Mouse (Mus musculus) G1E (cell line): ENCODE data around the gene Asxl1.

Experiments used
- CTCF ChIP-seq: IDR thresholded peaks from 2 replicates; pipeline ENCODE4 v1.5.1; 2012; ENCODE audit warnings: low read depth, low read length, inconsistent platforms, mixed read lengths
- GATA1 ChIP-seq: IDR thresholded peaks from 2 replicates; pipeline ENCODE4 v1.6.1; 2012; ENCODE audit warnings: borderline replicate concordance, low read length, inconsistent platforms, mixed read lengths
- POLR2AphosphoS5 ChIP-seq: IDR thresholded peaks from 2 replicates; pipeline ENCODE4 v1.6.1; 2012; ENCODE audit warnings: low read depth, low read length, inconsistent platforms; ENCODE audit not compliant: insufficient replicate concordance
- TAL1 ChIP-seq: conservative IDR thresholded peaks from 2 replicates; pipeline ENCODE4 v1.6.1; 2012; ENCODE audit warnings: low read depth, low read length, inconsistent platforms, mixed read lengths

DNA sequence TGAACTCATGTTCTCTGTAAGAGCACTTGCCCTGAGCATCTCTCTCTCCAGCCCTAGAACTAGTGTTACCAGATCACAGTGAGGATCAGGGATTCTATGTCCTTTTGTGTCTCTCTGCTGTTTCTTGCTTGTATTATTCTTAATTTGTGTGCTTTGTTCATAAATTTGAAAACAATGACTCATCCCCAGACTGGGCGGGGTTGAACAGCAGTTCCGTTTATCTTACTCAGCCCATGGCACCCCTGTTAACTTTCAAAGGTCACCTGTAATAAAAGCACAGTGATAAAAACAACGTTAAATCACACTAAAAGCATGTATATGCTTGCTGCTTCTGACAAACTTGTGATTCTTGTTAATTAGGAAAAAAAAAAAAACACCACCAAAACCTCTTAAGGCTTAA lies 3.0 kb upstream of the Asxl1 start:
- TF ChIP-seq CTCF (no peak), TAL1 (no peak), POLR2AphosphoS5 (no peak), GATA1 (no peak)
